Mouse (Mus musculus): ENCODE data around the gene Kmt2e. TPM values are rescaled to one million over a fixed set of nuclear protein-coding genes. Genes with fewer than 3 reads are reported as not detected.
"Not testable (repeated sequence)": the region's sequence is repeated elsewhere in the genome, so short reads cannot be mapped to it uniquely, and the experiment has no call there.

Kmt2e gene
- total and polyA plus RNA-seq, 3 experiments = 16.7 to 67.9 (median 59.1) TPM

GRCm38 (mm10) chr5:23432708-23433645 lies 1.3 kb upstream of the Kmt2e start:
- peak; percentile 99 for DNase-seq

- DNase-seq = peak; percentile 85
Measured at GRCm38 (mm10) chr5:23434598-23435481, 599 bp downstream of the Kmt2e start.

- DNase-seq = no peak
Measured at GRCm38 (mm10) chr5:23435482-23436125, 1.4 kb downstream of the Kmt2e start.

GRCm38 (mm10) chr5:23436735-23437134 lies 2.5 kb downstream of the Kmt2e start:
- no peak for DNase-seq

- peak; percentile 38 for DNase-seq
Measured at GRCm38 (mm10) chr5:23439857-23440256, 5.6 kb downstream of the Kmt2e start.

- DNase-seq = no peak
Measured at GRCm38 (mm10) chr5:23440572-23440971, 6.3 kb downstream of the Kmt2e start.

- DNase-seq = no peak
Measured at GRCm38 (mm10) chr5:23441916-23442315, 7.7 kb downstream of the Kmt2e start.

GRCm38 (mm10) chr5:23444411-23444810 lies 10.2 kb downstream of the Kmt2e start:
- no peak for DNase-seq

GRCm38 (mm10) chr5:23453561-23453960 lies 19.3 kb downstream of the Kmt2e start:
- not testable (repeated sequence) for DNase-seq

GRCm38 (mm10) chr5:23461688-23462087 lies 27.4 kb downstream of the Kmt2e start:
- DNase-seq = peak; percentile 38

GRCm38 (mm10) chr5:23464247-23464646 lies 30.0 kb downstream of the Kmt2e start:
- no peak for DNase-seq

- no peak for DNase-seq
Measured at GRCm38 (mm10) chr5:23464743-23465142, 30.5 kb downstream of the Kmt2e start.

GRCm38 (mm10) chr5:23466546-23466945 lies 32.3 kb downstream of the Kmt2e start:
- no peak for DNase-seq

- DNase-seq = no peak
Measured at GRCm38 (mm10) chr5:23473098-23473873, 39.0 kb downstream of the Kmt2e start.

- no peak for DNase-seq
Measured at GRCm38 (mm10) chr5:23483811-23484210, 49.6 kb downstream of the Kmt2e start.

- DNase-seq = no peak
Measured at GRCm38 (mm10) chr5:23489231-23489630, 55.0 kb downstream of the Kmt2e start.

- no peak for DNase-seq
Measured at GRCm38 (mm10) chr5:23490797-23491196, 56.6 kb downstream of the Kmt2e start.

GRCm38 (mm10) chr5:23496396-23496795 lies 62.2 kb downstream of the Kmt2e start:
- no peak for DNase-seq

GRCm38 (mm10) chr5:23496933-23497332 lies 62.7 kb downstream of the Kmt2e start:
- no peak for DNase-seq

- no peak for DNase-seq
Measured at GRCm38 (mm10) chr5:23497920-23498319, 63.7 kb downstream of the Kmt2e start.

GRCm38 (mm10) chr5:23499257-23499656 lies 65.0 kb downstream of the Kmt2e start:
- no peak for DNase-seq
